Mouse (Mus musculus): ENCODE results near the gene Gm3839. TPM values are rescaled to one million over a fixed set of nuclear protein-coding genes. Genes with fewer than 3 reads are reported as not detected.
"Not testable (repeated sequence)": the region's sequence is repeated elsewhere in the genome, so short reads cannot be mapped to it uniquely, and the experiment has no call there.

The Gm3839 gene
- 1.7 TPM in 2 replicates for polyA plus RNA-seq (2014; fragmentation: Nextera tagmentation; extraction: Ambion mirVana)

- H3K36me3 ChIP-seq (ENCODE audit: control insufficient read depth, insufficient read depth, low read length); H3K4me3 ChIP-seq (ENCODE audit: low read depth, low read length); H3K27me3 ChIP-seq (replicated peaks; ENCODE audit: control insufficient read depth, insufficient read depth, low read length); H3K9ac ChIP-seq (ENCODE audit: low read depth, low read length); DNase-seq (ENCODE audit: low spot score); H3K9me3 ChIP-seq (ENCODE audit: control insufficient read depth, low read length); H3K4me2 ChIP-seq (ENCODE audit: low read depth, low read length); H3K4me1 ChIP-seq (ENCODE audit: control insufficient read depth, insufficient read depth, low read length); ATAC-seq (ENCODE audit: low read depth); H3K27ac ChIP-seq (replicated peaks; ENCODE audit: low read depth, low read length): not testable (repeated sequence)
Measured at GRCm38 (mm10) chr14:11356626-11357025, at the start of gene Gm3839. Gene Gm3839, minus strand, starts transcription at chr14:11356726.

GRCm38 (mm10) chr14:11405661-11406060 is 49.1 kb upstream of the Gm3839 start:
- 78% methylated on average over 9 of the region's 9 CpGs for WGBS
- Histone ChIP-seq H3K27ac (replicated peaks; ENCODE audit: low read depth, low read length) (no peak overlapping the region), H3K9ac (ENCODE audit: low read depth, low read length) (no peak overlapping the region), H3K36me3 (ENCODE audit: control insufficient read depth, insufficient read depth, low read length) (no peaks in the 10 kb centered on the region), H3K9me3 (ENCODE audit: control insufficient read depth, low read length) (no peaks in the 10 kb centered on the region), H3K4me1 (ENCODE audit: control insufficient read depth, insufficient read depth, low read length) (no peaks in the 10 kb centered on the region), H3K27me3 (replicated peaks; ENCODE audit: control insufficient read depth, insufficient read depth, low read length) (no peaks in the 10 kb centered on the region), H3K4me3 (ENCODE audit: low read depth, low read length) (no peak overlapping the region), H3K4me2 (ENCODE audit: low read depth, low read length) (no peak overlapping the region)
- no peak for ATAC-seq (ENCODE audit: low read depth)
- no peak for DNase-seq (ENCODE audit: low spot score)

GRCm38 (mm10) chr14:11377846-11378245 is 21.3 kb upstream of the Gm3839 start:
- Histone ChIP-seq H3K36me3 (ENCODE audit: control insufficient read depth, insufficient read depth, low read length) (no peaks in the 10 kb centered on the region), H3K27ac (replicated peaks; ENCODE audit: low read depth, low read length) (no peak overlapping the region), H3K4me2 (ENCODE audit: low read depth, low read length) (no peak overlapping the region), H3K4me1 (ENCODE audit: control insufficient read depth, insufficient read depth, low read length) (no peaks in the 10 kb centered on the region), H3K9ac (ENCODE audit: low read depth, low read length) (no peak overlapping the region), H3K4me3 (ENCODE audit: low read depth, low read length) (no peak overlapping the region), H3K27me3 (replicated peaks; ENCODE audit: control insufficient read depth, insufficient read depth, low read length) (no peaks in the 10 kb centered on the region), H3K9me3 (ENCODE audit: control insufficient read depth, low read length) (no peaks in the 10 kb centered on the region)
- WGBS, result 85% methylated on average over 3 of the region's 3 CpGs
- ATAC-seq (ENCODE audit: low read depth) (no peak), DNase-seq (ENCODE audit: low spot score) (no peak)

DNA sequence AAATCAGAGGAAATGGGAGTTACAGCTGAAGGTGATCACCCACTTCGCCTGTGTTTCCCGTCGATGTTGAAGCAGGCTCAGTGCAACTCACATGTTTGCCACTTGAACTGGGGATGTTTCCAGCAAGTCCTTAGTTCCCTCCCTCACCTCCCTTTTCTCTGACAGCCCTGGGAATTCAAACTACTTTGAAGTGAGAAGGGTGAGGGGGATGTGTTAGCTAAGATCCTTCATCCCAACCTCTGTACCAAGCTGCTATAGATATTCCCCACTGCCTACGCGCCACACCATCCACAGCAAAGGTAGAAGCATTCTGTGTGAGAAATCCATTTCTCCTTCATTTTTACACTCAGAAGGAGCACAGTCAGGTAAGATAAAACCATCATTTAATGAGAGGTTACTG is 18.7 kb upstream of the Gm3839 start:
- H3K4me3 ChIP-seq (ENCODE audit: low read depth, low read length), result no peak overlapping the region
- 79% methylated on average over 5 of the region's 5 CpGs for WGBS
- no peak overlapping the region for H3K27ac ChIP-seq (replicated peaks; ENCODE audit: low read depth, low read length)
- H3K9ac ChIP-seq (ENCODE audit: low read depth, low read length), result no peak overlapping the region
- H3K36me3 ChIP-seq (ENCODE audit: control insufficient read depth, insufficient read depth, low read length), result no peaks in the 10 kb centered on the region
- H3K27me3 ChIP-seq (replicated peaks; ENCODE audit: control insufficient read depth, insufficient read depth, low read length), result no peaks in the 10 kb centered on the region
- no peak overlapping the region for H3K4me2 ChIP-seq (ENCODE audit: low read depth, low read length)
- ATAC-seq (ENCODE audit: low read depth), result no peak
- H3K9me3 ChIP-seq (ENCODE audit: control insufficient read depth, low read length), result no peaks in the 10 kb centered on the region
- H3K4me1 ChIP-seq (ENCODE audit: control insufficient read depth, insufficient read depth, low read length), result no peaks in the 10 kb centered on the region
- no peak for DNase-seq (ENCODE audit: low spot score)

DNA sequence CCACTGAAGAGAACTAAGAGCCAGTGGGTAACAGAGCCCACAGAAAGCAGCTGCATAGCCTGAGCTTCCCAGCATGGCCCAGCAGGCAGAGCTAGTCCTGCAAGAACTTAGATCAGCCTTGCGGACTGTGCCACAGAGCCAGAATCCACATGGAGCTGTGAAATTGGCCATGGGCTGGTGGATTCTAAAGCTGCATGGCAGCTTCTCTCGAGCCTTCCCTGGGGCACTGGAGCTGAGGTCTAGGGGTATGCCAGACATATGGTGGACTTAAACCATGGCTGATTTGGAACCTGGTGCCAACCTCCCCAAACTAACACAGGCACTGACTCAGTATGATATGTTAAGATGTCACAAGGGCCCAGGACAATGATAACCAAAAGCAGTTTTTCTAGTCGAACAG is 10.4 kb downstream of the Gm3839 start:
- no peaks in the 10 kb centered on the region for H3K27me3 ChIP-seq (replicated peaks; ENCODE audit: control insufficient read depth, insufficient read depth, low read length)
- ATAC-seq (ENCODE audit: low read depth), result no peak

GRCm38 (mm10) chr14:11329993-11330392 is 26.5 kb downstream of the Gm3839 start:
- 49% methylated on average over 2 of the region's 2 CpGs for WGBS
- no peaks in the 10 kb centered on the region for H3K27me3 ChIP-seq (replicated peaks; ENCODE audit: control insufficient read depth, insufficient read depth, low read length)
- H3K4me3 ChIP-seq (ENCODE audit: low read depth, low read length), result no peak overlapping the region
- ATAC-seq (ENCODE audit: low read depth), result no peak
- H3K36me3 ChIP-seq (ENCODE audit: control insufficient read depth, insufficient read depth, low read length), result no peaks in the 10 kb centered on the region
- H3K4me1 ChIP-seq (ENCODE audit: control insufficient read depth, insufficient read depth, low read length), result no peaks in the 10 kb centered on the region
- no peak overlapping the region for H3K4me2 ChIP-seq (ENCODE audit: low read depth, low read length)
- H3K9me3 ChIP-seq (ENCODE audit: control insufficient read depth, low read length), result no peaks in the 10 kb centered on the region
- no peak overlapping the region for H3K9ac ChIP-seq (ENCODE audit: low read depth, low read length)
- no peak overlapping the region for H3K27ac ChIP-seq (replicated peaks; ENCODE audit: low read depth, low read length)
- DNase-seq (ENCODE audit: low spot score), result peak; percentile 22

More for the DNA sequence above, 10.4 kb downstream of the Gm3839 start:
- Histone ChIP-seq H3K36me3 (ENCODE audit: control insufficient read depth, insufficient read depth, low read length) (no peaks in the 10 kb centered on the region), H3K4me2 (ENCODE audit: low read depth, low read length) (no peak overlapping the region), H3K4me3 (ENCODE audit: low read depth, low read length) (no peak overlapping the region), H3K9ac (ENCODE audit: low read depth, low read length) (no peak overlapping the region), H3K4me1 (ENCODE audit: control insufficient read depth, insufficient read depth, low read length) (no peaks in the 10 kb centered on the region), H3K27ac (replicated peaks; ENCODE audit: low read depth, low read length) (no peak overlapping the region), H3K9me3 (ENCODE audit: control insufficient read depth, low read length) (peaks cover 4% of the 10 kb centered on the region; the same call in 1 of the 2 replicates)
- WGBS, result 80% methylated on average over 3 of the region's 3 CpGs
- no peak for DNase-seq (ENCODE audit: low spot score)

- Histone ChIP-seq H3K27me3 (replicated peaks; ENCODE audit: control insufficient read depth, insufficient read depth, low read length) (no peaks in the 10 kb centered on the region), H3K4me2 (ENCODE audit: low read depth, low read length) (no peak overlapping the region), H3K4me3 (ENCODE audit: low read depth, low read length) (no peak overlapping the region), H3K4me1 (ENCODE audit: control insufficient read depth, insufficient read depth, low read length) (no peaks in the 10 kb centered on the region), H3K36me3 (ENCODE audit: control insufficient read depth, insufficient read depth, low read length) (no peaks in the 10 kb centered on the region), H3K9ac (ENCODE audit: low read depth, low read length) (no peak overlapping the region), H3K27ac (replicated peaks; ENCODE audit: low read depth, low read length) (no peak overlapping the region), H3K9me3 (ENCODE audit: control insufficient read depth, low read length) (0 out of 2 replicates have a peak, but pooled peaks cover 2% of the 10 kb centered on the region)
- DNase-seq (ENCODE audit: low spot score), result no peak
- no peak for ATAC-seq (ENCODE audit: low read depth)
- 35% methylated on average over 2 of the region's 2 CpGs for WGBS
Measured at GRCm38 (mm10) chr14:11307079-11307478, 49.4 kb downstream of the Gm3839 start.

- 0 out of 2 replicates have a peak, but pooled peaks cover 11% of the 10 kb centered on the region for H3K9me3 ChIP-seq (ENCODE audit: control insufficient read depth, low read length)
- WGBS, result 80% methylated on average over 3 of the region's 3 CpGs
- not testable (repeated sequence) for H3K4me2 ChIP-seq (ENCODE audit: low read depth, low read length); H3K4me1 ChIP-seq (ENCODE audit: control insufficient read depth, insufficient read depth, low read length); H3K27ac ChIP-seq (replicated peaks; ENCODE audit: low read depth, low read length); H3K27me3 ChIP-seq (replicated peaks; ENCODE audit: control insufficient read depth, insufficient read depth, low read length); H3K36me3 ChIP-seq (ENCODE audit: control insufficient read depth, insufficient read depth, low read length); DNase-seq (ENCODE audit: low spot score); ATAC-seq (ENCODE audit: low read depth); H3K9ac ChIP-seq (ENCODE audit: low read depth, low read length); H3K4me3 ChIP-seq (ENCODE audit: low read depth, low read length)
Measured at GRCm38 (mm10) chr14:11287956-11288355, 68.6 kb downstream of the Gm3839 start.

GRCm38 (mm10) chr14:11257161-11257705 is 99.3 kb downstream of the Gm3839 start:
- Histone ChIP-seq H3K9ac (ENCODE audit: low read depth, low read length) (no peak overlapping the region), H3K4me3 (ENCODE audit: low read depth, low read length) (no peak overlapping the region), H3K9me3 (ENCODE audit: control insufficient read depth, low read length) (no peaks in the 10 kb centered on the region), H3K4me2 (ENCODE audit: low read depth, low read length) (no peak overlapping the region), H3K27ac (replicated peaks; ENCODE audit: low read depth, low read length) (no peak overlapping the region), H3K27me3 (replicated peaks; ENCODE audit: control insufficient read depth, insufficient read depth, low read length) (no peaks in the 10 kb centered on the region), H3K4me1 (ENCODE audit: control insufficient read depth, insufficient read depth, low read length) (no peaks in the 10 kb centered on the region), H3K36me3 (ENCODE audit: control insufficient read depth, insufficient read depth, low read length) (no peaks in the 10 kb centered on the region)
- 87% methylated on average over 4 of the region's 4 CpGs for WGBS
- ATAC-seq (ENCODE audit: low read depth) (no peak), DNase-seq (ENCODE audit: low spot score) (no peak)

All from embryonic facial prominence, embryonic 14.5 days (tissue).